Mouse (Mus musculus): Measurements from ENCODE around the gene Ralbp1.

Ralbp1 gene

GRCm38 (mm10) chr17:65889476-65889875, 3.9 kb upstream of the Ralbp1 start:
- no peak for DNase-seq

GRCm38 (mm10) chr17:65886571-65886970, 973 bp upstream of the Ralbp1 start:
- DNase-seq: no peak

GRCm38 (mm10) chr17:65885398-65885696, 251 bp downstream of the Ralbp1 start:
- no peak for DNase-seq

GRCm38 (mm10) chr17:65884691-65885397, 754 bp downstream of the Ralbp1 start:
- DNase-seq: peak; percentile 100

GRCm38 (mm10) chr17:65884061-65884669, 1.4 kb downstream of the Ralbp1 start:
- DNase-seq: peak; percentile 61

GRCm38 (mm10) chr17:65877026-65877425, 8.6 kb downstream of the Ralbp1 start:
- DNase-seq: no peak

- DNase-seq: no peak
These were observed 11.8 kb downstream of the Ralbp1 start for GRCm38 (mm10) chr17:65873834-65874233.

- DNase-seq: no peak
These were observed 12.4 kb downstream of the Ralbp1 start for GRCm38 (mm10) chr17:65873156-65873555.

GRCm38 (mm10) chr17:65872652-65873051, 12.9 kb downstream of the Ralbp1 start:
- DNase-seq: peak; percentile 69

- no peak for DNase-seq
These were observed 13.5 kb downstream of the Ralbp1 start for GRCm38 (mm10) chr17:65872051-65872450.

GRCm38 (mm10) chr17:65871641-65872041, 14.0 kb downstream of the Ralbp1 start:
- no peak for DNase-seq

GRCm38 (mm10) chr17:65870146-65870545, 15.5 kb downstream of the Ralbp1 start:
- peak; percentile 70 for DNase-seq

- no peak for DNase-seq
These were observed 15.9 kb downstream of the Ralbp1 start for GRCm38 (mm10) chr17:65869720-65870119.

- no peak for DNase-seq
These were observed 17.6 kb downstream of the Ralbp1 start for GRCm38 (mm10) chr17:65867996-65868395.

- DNase-seq: no peak
These were observed 19.4 kb downstream of the Ralbp1 start for GRCm38 (mm10) chr17:65866201-65866600.

- no peak for DNase-seq
These were observed 20.3 kb downstream of the Ralbp1 start for GRCm38 (mm10) chr17:65865265-65865664.

GRCm38 (mm10) chr17:65864742-65865141, 20.9 kb downstream of the Ralbp1 start:
- no peak for DNase-seq

GRCm38 (mm10) chr17:65863830-65864229, 21.8 kb downstream of the Ralbp1 start:
- no peak for DNase-seq

GRCm38 (mm10) chr17:65862579-65862978, 23.0 kb downstream of the Ralbp1 start:
- no peak for DNase-seq

- no peak for DNase-seq
These were observed 28.0 kb downstream of the Ralbp1 start for GRCm38 (mm10) chr17:65857617-65858016.

GRCm38 (mm10) chr17:65854006-65854405, 31.6 kb downstream of the Ralbp1 start:
- DNase-seq: no peak

- no peak for DNase-seq
These were observed 32.3 kb downstream of the Ralbp1 start for GRCm38 (mm10) chr17:65853326-65853725.

- no peak for DNase-seq
These were observed 33.8 kb downstream of the Ralbp1 start for GRCm38 (mm10) chr17:65851749-65852148.

- DNase-seq: no peak
These were observed 35.1 kb downstream of the Ralbp1 start for GRCm38 (mm10) chr17:65850487-65850886.

Data from kidney, adult 11 months (tissue).